Mouse (Mus musculus) midbrain, embryonic 15.5 days (tissue): Measurements from ENCODE around the gene Flt3l. TPM values are rescaled to one million over a fixed set of nuclear protein-coding genes. Genes with fewer than 3 reads are reported as not detected.

ENCODE experiments used
- ATAC-seq: fragments of 200-750 bp; cut with Nextera tagmentation; replicated peaks from 2 replicates; pipeline ENCODE4 v1.8.0; 2017; ENCODE audit warnings: moderate TSS enrichment
- H3K27ac ChIP-seq: fragments of 300-500 bp; sonication (generic); 2 replicates; pipeline ENCODE4 v1.5.1; 2015; ENCODE audit warnings: mild to moderate bottlenecking, inconsistent platforms
- H3K27me3 ChIP-seq: fragments of 300-500 bp; sonication (generic); replicated peaks from 2 replicates; pipeline ENCODE4 v1.6.1; 2015; ENCODE audit warnings: inconsistent platforms
- H3K36me3 ChIP-seq: fragments of 300-500 bp; sonication (generic); replicated peaks from 2 replicates; pipeline ENCODE4 v1.6.1; 2015; ENCODE audit warnings: inconsistent platforms
- H3K4me1 ChIP-seq: fragments of 300-500 bp; sonication (generic); 2 replicates; pipeline ENCODE4 v1.6.1; 2015; ENCODE audit warnings: inconsistent platforms
- H3K4me2 ChIP-seq: fragments of 300-500 bp; sonication (generic); 2 replicates; pipeline ENCODE4 v1.6.1; 2015; ENCODE audit warnings: inconsistent platforms, mild to moderate bottlenecking, moderate library complexity
- H3K4me3 ChIP-seq: fragments of 300-500 bp; sonication (generic); 2 replicates; pipeline ENCODE4 v1.5.1; 2015; ENCODE audit warnings: mild to moderate bottlenecking, inconsistent platforms
- H3K9ac ChIP-seq: fragments of 300-500 bp; sonication (generic); 2 replicates; pipeline ENCODE4 v1.6.1; 2015; ENCODE audit warnings: mild to moderate bottlenecking, inconsistent platforms
- H3K9me3 ChIP-seq: fragments of 300-500 bp; sonication (generic); 2 replicates; pipeline ENCODE4 v1.6.1; 2016; ENCODE audit warnings: inconsistent platforms
- WGBS: fragments of 180-500 bp; shearing (Covaris S2); methylation state at CpG from one replicate; pipeline ENCODE4 v1.1.7; 2015; ENCODE audit warnings: mixed read lengths; 5-methylcytosine and 5-hydroxymethylcytosine counted together
- polyA plus RNA-seq: library from polyadenylated mRNA; unstranded; fragments of >200 nt; fragmentation: Nextera tagmentation; extraction: Ambion mirVana; gene quantifications from 2 replicates; pipeline ENCODE4 v1.2.1, GENCODE M21; 2015

Gene Flt3l
- polyA plus RNA-seq, 1 experiment from 2014 or later: 2.1 TPM

DNA sequence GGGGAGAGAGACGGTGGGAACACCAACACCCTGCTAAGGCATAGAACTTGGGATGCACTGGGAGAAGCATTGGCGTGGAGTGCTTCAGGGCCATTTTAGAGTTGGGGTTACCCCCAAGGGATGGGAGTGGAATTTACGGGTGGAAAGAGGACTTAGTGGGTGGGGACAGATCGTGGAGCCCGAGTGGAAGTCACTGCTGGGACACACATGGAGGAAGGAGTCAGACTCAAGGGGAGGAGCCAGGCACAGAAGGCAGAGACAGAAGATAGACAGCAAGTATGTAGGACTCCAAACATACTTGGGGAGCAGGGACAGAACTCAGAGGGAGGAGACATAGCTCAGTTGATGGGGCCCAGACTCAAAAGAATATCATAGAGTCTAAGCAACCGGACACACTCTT is 26.3 kb upstream of the Flt3l start:
- H3K9ac ChIP-seq: peak overlapping the region; percentile 33; the same call in 1 of the 2 replicates
- no peak for ATAC-seq
- peaks cover 7% of the 10 kb centered on the region; the same call in 1 of the 2 replicates for H3K36me3 ChIP-seq
- peak overlapping the region; percentile 41 for H3K4me3 ChIP-seq
- H3K4me1 ChIP-seq: peaks cover 16% of the 10 kb centered on the region
- no peaks in the 10 kb centered on the region for H3K9me3 ChIP-seq
- H3K27ac ChIP-seq: no peak overlapping the region
- H3K4me2 ChIP-seq: peak overlapping the region; percentile 78
- H3K27me3 ChIP-seq: peaks cover 45% of the 10 kb centered on the region
- 26% methylated on average over 6 of the region's 6 CpGs for WGBS

GRCm38 (mm10) chr7:45161612-45162473 is 25.6 kb upstream of the Flt3l start:
- peak overlapping the region; percentile 33; the same call in 1 of the 2 replicates for H3K9ac ChIP-seq
- peak overlapping the region; percentile 72 for H3K27ac ChIP-seq

GRCm38 (mm10) chr7:45160866-45161265 is 24.6 kb upstream of the Flt3l start:
- Histone ChIP-seq H3K4me3 (no peak overlapping the region), H3K27ac (no peak overlapping the region), H3K9me3 (no peaks in the 10 kb centered on the region), H3K4me2 (no peak overlapping the region), H3K36me3 (peaks cover 7% of the 10 kb centered on the region; the same call in 1 of the 2 replicates), H3K4me1 (peaks cover 17% of the 10 kb centered on the region), H3K9ac (no peak overlapping the region), H3K27me3 (peaks cover 30% of the 10 kb centered on the region)
- WGBS: 89% methylated on average over 3 of the region's 3 CpGs
- no peak for ATAC-seq

More at GRCm38 (mm10) chr7:45161612-45162473, 25.6 kb upstream of the Flt3l start:
- Histone ChIP-seq H3K4me2 (peak overlapping the region; percentile 78), H3K9me3 (no peaks in the 10 kb centered on the region), H3K4me1 (peaks cover 16% of the 10 kb centered on the region), H3K27me3 (peaks cover 39% of the 10 kb centered on the region), H3K4me3 (peak overlapping the region; percentile 41), H3K36me3 (peaks cover 7% of the 10 kb centered on the region; the same call in 1 of the 2 replicates)
- WGBS: 4% methylated on average over 35 of the region's 35 CpGs
- peak; percentile 92 for ATAC-seq

DNA sequence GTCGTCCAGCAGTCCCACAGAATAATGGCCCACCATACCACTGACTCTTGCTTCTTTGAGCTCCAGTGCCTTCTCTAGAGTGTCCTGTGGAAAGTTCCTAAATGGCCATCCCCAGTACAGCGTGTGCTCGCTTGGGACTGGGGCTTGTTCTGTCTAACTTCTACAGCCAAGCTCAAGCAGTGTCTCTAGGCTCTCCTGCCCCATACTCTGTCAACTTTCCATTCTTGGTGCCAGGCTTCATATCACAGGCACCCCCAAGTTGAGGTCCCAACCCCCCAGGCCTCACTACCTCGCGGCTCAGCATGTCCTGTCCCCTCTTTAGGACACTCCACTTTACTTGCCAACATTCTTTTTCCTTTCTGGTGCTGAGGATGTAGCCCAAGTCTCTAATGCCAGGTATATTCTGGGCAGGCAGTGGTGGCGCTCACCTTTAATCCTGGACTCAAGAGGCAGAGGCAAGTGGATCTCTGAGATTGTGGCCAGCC is 24.1 kb upstream of the Flt3l start:
- Histone ChIP-seq H3K36me3 (peaks cover 7% of the 10 kb centered on the region; the same call in 1 of the 2 replicates), H3K4me1 (peaks cover 22% of the 10 kb centered on the region), H3K27me3 (peaks cover 25% of the 10 kb centered on the region), H3K4me2 (no peak overlapping the region), H3K9ac (no peak overlapping the region), H3K27ac (no peak overlapping the region), H3K9me3 (no peaks in the 10 kb centered on the region), H3K4me3 (no peak overlapping the region)
- WGBS: 93% methylated on average over 6 of the region's 6 CpGs
- no peak for ATAC-seq

GRCm38 (mm10) chr7:45158991-45159390 is 22.8 kb upstream of the Flt3l start:
- no peak for ATAC-seq
- H3K9me3 ChIP-seq: no peaks in the 10 kb centered on the region
- no peak overlapping the region for H3K4me3 ChIP-seq
- H3K4me1 ChIP-seq: peaks cover 26% of the 10 kb centered on the region
- H3K27ac ChIP-seq: no peak overlapping the region
- H3K4me2 ChIP-seq: no peak overlapping the region
- H3K36me3 ChIP-seq: peaks cover 7% of the 10 kb centered on the region; the same call in 1 of the 2 replicates
- peaks cover 13% of the 10 kb centered on the region for H3K27me3 ChIP-seq
- H3K9ac ChIP-seq: no peak overlapping the region
- 97% methylated on average over 6 of the region's 6 CpGs for WGBS

- no peak overlapping the region for H3K4me3 ChIP-seq
- peaks cover 24% of the 10 kb centered on the region for H3K4me1 ChIP-seq
- no peak overlapping the region for H3K27ac ChIP-seq
- no peak overlapping the region for H3K9ac ChIP-seq
- 85% methylated on average over 14 of the region's 14 CpGs for WGBS
- peaks cover 7% of the 10 kb centered on the region; the same call in 1 of the 2 replicates for H3K36me3 ChIP-seq
- no peaks in the 10 kb centered on the region for H3K9me3 ChIP-seq
- no peak for ATAC-seq
- H3K27me3 ChIP-seq: no peaks in the 10 kb centered on the region
- no peak overlapping the region for H3K4me2 ChIP-seq
These were observed 21.2 kb upstream of the Flt3l start for GRCm38 (mm10) chr7:45157459-45157858.

- no peaks in the 10 kb centered on the region for H3K27me3 ChIP-seq
- no peak overlapping the region for H3K4me3 ChIP-seq
- H3K9me3 ChIP-seq: no peaks in the 10 kb centered on the region
- no peak overlapping the region for H3K27ac ChIP-seq
- peaks cover 18% of the 10 kb centered on the region for H3K4me1 ChIP-seq
- H3K9ac ChIP-seq: no peak overlapping the region
- peaks cover 7% of the 10 kb centered on the region; the same call in 1 of the 2 replicates for H3K36me3 ChIP-seq
- H3K4me2 ChIP-seq: no peak overlapping the region
- WGBS: 95% methylated on average over 15 of the region's 15 CpGs
- ATAC-seq: no peak
These were observed 20.0 kb upstream of the Flt3l start for GRCm38 (mm10) chr7:45156206-45156605.

GRCm38 (mm10) chr7:45155590-45155989 is 19.4 kb upstream of the Flt3l start:
- 87% methylated on average over 9 of the region's 9 CpGs for whole genome bisulfite sequencing
- H3K4me3 ChIP-seq: peak overlapping the region; percentile 66; the same call in 1 of the 2 replicates
- H3K4me2 ChIP-seq: peak overlapping the region; percentile 69
- ATAC-seq: no peak
- no peaks in the 10 kb centered on the region for H3K27me3 ChIP-seq
- peaks cover 18% of the 10 kb centered on the region for H3K4me1 ChIP-seq
- peaks cover 7% of the 10 kb centered on the region; the same call in 1 of the 2 replicates for H3K36me3 ChIP-seq
- H3K27ac ChIP-seq: 0 out of 2 replicates have a peak overlapping the region, but pooled peaks have one; percentile 96
- H3K9ac ChIP-seq: no peak overlapping the region
- H3K9me3 ChIP-seq: no peaks in the 10 kb centered on the region

DNA sequence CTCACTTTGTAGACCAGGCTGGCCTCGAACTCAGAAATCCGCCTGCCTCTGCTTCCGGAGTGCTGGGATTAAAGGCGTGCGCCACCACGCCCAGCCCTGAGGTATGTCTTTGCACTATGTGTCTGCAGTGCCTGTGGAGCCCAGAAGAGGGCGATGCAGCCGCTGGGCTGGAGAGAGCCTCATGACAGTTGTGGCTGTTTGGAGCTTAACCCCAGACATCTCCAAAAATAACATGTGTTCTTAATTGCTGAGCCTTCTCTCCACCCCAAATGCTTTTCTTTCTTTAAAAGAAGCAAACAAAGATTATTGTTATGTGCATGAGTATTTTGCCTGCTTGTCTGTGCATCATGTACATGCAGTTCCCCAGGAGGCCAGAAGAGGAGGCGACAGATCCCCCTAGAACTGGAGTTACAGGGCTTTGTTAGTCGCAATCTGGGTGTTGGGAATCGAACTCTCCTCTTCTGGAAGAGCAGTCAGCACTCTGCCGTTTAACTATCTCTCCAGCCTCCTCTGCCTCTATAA is 18.8 kb upstream of the Flt3l start:
- no peak overlapping the region for H3K9ac ChIP-seq
- H3K4me2 ChIP-seq: peak overlapping the region; percentile 69
- 75% methylated on average over 12 of the region's 12 CpGs for WGBS
- H3K36me3 ChIP-seq: peaks cover 7% of the 10 kb centered on the region; the same call in 1 of the 2 replicates
- no peaks in the 10 kb centered on the region for H3K27me3 ChIP-seq
- H3K27ac ChIP-seq: peak overlapping the region; percentile 96
- peak; percentile 5; the same call in 1 of the 2 replicates for ATAC-seq
- peak overlapping the region; percentile 66 for H3K4me3 ChIP-seq
- H3K4me1 ChIP-seq: peaks cover 18% of the 10 kb centered on the region
- H3K9me3 ChIP-seq: no peaks in the 10 kb centered on the region

- peak; percentile 96 for ATAC-seq
- Histone ChIP-seq H3K9ac (peak within 1 kb of the TSS; percentile 71), H3K27me3 (no peaks in the 10 kb centered on the region), H3K4me3 (peak within 1 kb of the TSS; percentile 66), H3K27ac (peak within 1 kb of the TSS; percentile 96), H3K36me3 (0 out of 2 replicates have a peak, but pooled peaks cover 2% of the 10 kb centered on the region), H3K4me1 (peaks cover 18% of the 10 kb centered on the region), H3K9me3 (no peaks in the 10 kb centered on the region), H3K4me2 (peak within 1 kb of the TSS; percentile 69)
- 5% methylated on average over 69 of the region's 69 CpGs for WGBS
These were observed 18.1 kb upstream of the Flt3l start, which contains the start of the genes Pih1d1 and Aldh16a1 for GRCm38 (mm10) chr7:45154096-45154992. TSS of gene Pih1d1 (plus strand) at chr7:45154303. TSS of gene Aldh16a1 (minus strand) at chr7:45154584.

- Histone ChIP-seq H3K9ac (peak overlapping the region; percentile 71), H3K27ac (peak overlapping the region; percentile 96), H3K36me3 (no peaks in the 10 kb centered on the region), H3K4me2 (peak overlapping the region; percentile 69), H3K27me3 (no peaks in the 10 kb centered on the region), H3K9me3 (no peaks in the 10 kb centered on the region), H3K4me1 (peaks cover 18% of the 10 kb centered on the region), H3K4me3 (peak overlapping the region; percentile 66)
- WGBS: 3% methylated on average over 5 of the region's 5 CpGs
- ATAC-seq: no peak
These were observed 17.4 kb upstream of the Flt3l start for GRCm38 (mm10) chr7:45153586-45153985.
